Mouse (Mus musculus) macrophage (primary cell): ENCODE measurements around the gene 4930544G11Rik. TPM values are rescaled to one million over a fixed set of nuclear protein-coding genes. Genes with fewer than 3 reads are reported as not detected.

Experiments
- H3K27ac ChIP-seq: fragments of 350-480 bp; formaldehyde crosslinking; 2 replicates; pipeline ENCODE4 v1.9.0; 2021
- H3K36me3 ChIP-seq: fragments of 350-480 bp; formaldehyde crosslinking; 2 replicates; pipeline ENCODE4 v1.9.0; 2021; ENCODE audit errors: inconsistent target
- H3K4me3 ChIP-seq: fragments of 350-480 bp; formaldehyde crosslinking; 2 replicates; pipeline ENCODE4 v1.9.0; 2021; ENCODE audit errors: inconsistent target
- H3K79me2 ChIP-seq: fragments of 350-480 bp; formaldehyde crosslinking; 2 replicates; pipeline ENCODE4 v1.9.0; 2021; ENCODE audit errors: inconsistent target
- WGBS: methylation state at CpG from one replicate; pipeline ENCODE4 v1.1.7; 2026; ENCODE audit warnings: inconsistent platforms; ENCODE audit not compliant: missing documents; 5-methylcytosine and 5-hydroxymethylcytosine counted together
- polyA plus RNA-seq: library from polyadenylated mRNA; stranded (reverse); fragments of 250-400 nt; gene quantifications from 3 replicates; pipeline ENCODE4 v1.2.4, GENCODE M21; 2018; ENCODE audit warnings: inconsistent platforms
- total RNA-seq, 78 experiments: library from RNA; depleted of rRNA; stranded (reverse); fragments of 250-400 nt; gene quantifications; 1 replicate in 9 of 78; 2 replicates in 24 of 78; 3 replicates in 43 of 78; 4 replicates in 2 of 78; pipeline ENCODE4 v1.2.4; 2018; ENCODE audit warnings: inconsistent platforms in 56 of 78

4930544G11Rik gene
- total RNA-seq (2018; cell fraction: chromatin; rRNA removed): not detected
- total RNA-seq (2018; cell fraction: cytosol; rRNA removed): not detected
- total RNA-seq (2018; cell fraction: nucleus; rRNA removed): not detected
- polyA plus RNA-seq: not detected in 3 replicates

DNA sequence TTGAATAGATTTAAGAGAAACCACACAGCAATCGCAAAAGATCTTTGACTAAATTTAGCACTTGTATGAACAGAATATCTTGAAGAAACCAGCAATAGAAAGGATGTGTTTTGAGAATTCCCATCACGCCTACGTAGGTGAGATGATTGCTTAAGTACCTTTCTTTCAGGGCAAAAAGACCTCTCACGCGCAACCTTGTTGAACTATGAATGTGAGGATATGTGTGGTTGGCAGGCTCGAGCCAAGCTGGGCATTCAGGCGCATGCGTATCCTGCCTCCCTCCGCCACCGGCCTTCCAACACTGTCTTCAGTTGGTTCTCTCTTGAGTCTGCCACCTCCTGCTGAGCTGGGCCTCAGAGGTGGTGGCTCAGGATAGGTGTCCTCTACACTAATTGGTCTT is at the start of gene 4930544G11Rik:
Gene 4930544G11Rik (plus strand): TSS at position 301 of the 400 bp plus-strand sequence.
- Histone ChIP-seq H3K36me3 (no peaks in the 10 kb centered on the region), H3K4me3 (no peak within 1 kb of the TSS), H3K79me2 (no peaks in the 10 kb centered on the region), H3K27ac (no peak within 1 kb of the TSS)
- WGBS: 96% methylated on average over 10 of the region's 10 CpGs

DNA sequence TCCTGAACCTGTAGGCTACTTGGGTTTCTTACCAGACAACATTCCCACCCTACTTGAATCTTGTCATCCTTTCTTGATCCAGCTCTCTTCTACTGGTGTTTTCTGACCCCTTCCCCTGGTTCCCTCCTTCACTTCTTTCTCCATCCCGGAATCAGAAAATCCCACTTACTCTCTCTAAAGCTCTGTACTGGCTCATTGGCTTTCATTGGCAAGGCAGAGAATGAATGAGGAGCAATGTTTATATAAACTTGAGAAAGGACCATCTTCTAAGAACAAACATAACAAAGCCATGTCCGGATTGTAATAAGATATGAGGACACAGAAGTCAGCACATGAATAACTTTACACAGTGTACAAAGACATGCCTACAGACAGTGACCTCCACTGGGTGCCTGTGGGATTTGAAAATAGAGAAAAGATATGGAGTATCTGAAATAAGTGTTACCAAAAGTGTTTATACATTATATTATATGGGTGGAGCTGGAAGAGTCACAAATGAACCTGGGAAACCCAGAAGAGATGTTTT is 45.7 kb upstream of the 4930544G11Rik start:
- Histone ChIP-seq H3K36me3 (no peaks in the 10 kb centered on the region), H3K27ac (no peak overlapping the region), H3K79me2 (no peaks in the 10 kb centered on the region), H3K4me3 (no peak overlapping the region)
- 91% methylated on average over 2 of the region's 2 CpGs for WGBS

DNA sequence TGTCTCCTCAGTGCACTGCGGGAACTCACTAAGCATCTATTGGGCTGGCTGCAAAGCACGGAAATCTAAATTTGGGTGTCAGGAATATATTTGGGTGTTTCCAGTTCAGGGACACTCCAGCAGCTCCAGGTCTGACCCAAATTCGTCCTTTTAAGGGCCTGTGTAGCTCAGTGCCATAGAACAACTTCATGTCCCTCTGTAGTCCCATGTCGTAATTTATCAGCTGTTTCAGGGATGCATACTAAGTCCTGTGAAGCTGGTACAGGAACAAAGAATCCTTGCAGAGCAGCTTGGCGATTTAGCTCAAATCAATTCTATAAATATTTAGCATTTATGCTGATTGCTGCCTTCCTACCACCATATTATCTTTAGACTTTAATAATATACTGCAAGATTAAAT is 37.0 kb upstream of the 4930544G11Rik start:
- 96% methylated on average over 5 of the region's 5 CpGs for WGBS

DNA sequence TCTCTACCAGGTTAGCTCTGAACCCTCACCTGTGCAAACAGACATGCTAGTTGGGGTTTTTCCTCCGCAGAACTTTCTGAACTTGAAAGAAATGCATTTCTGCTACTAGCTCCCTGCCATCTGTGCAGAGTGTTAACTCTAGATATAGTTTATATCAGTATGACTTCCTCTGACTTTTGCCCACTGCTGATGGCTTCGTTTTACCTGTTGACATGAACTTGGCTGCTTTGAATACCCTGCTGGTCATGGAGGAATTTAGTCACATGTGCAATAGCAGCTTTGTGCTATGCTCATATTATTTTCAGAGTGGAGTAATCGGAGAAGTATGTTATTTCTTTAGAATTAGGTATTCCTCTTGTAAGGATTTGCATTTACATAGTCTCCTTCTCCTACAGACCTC is 30.7 kb upstream of the 4930544G11Rik start:
- H3K4me3 ChIP-seq: no peak overlapping the region
- no peaks in the 10 kb centered on the region for H3K36me3 ChIP-seq
- no peaks in the 10 kb centered on the region for H3K79me2 ChIP-seq
- WGBS: 75% methylated on average over 3 of the region's 3 CpGs
- no peak overlapping the region for H3K27ac ChIP-seq

More for the DNA sequence above, 37.0 kb upstream of the 4930544G11Rik start:
- Histone ChIP-seq H3K4me3 (no peak overlapping the region), H3K79me2 (no peaks in the 10 kb centered on the region), H3K36me3 (no peaks in the 10 kb centered on the region), H3K27ac (no peak overlapping the region)

DNA sequence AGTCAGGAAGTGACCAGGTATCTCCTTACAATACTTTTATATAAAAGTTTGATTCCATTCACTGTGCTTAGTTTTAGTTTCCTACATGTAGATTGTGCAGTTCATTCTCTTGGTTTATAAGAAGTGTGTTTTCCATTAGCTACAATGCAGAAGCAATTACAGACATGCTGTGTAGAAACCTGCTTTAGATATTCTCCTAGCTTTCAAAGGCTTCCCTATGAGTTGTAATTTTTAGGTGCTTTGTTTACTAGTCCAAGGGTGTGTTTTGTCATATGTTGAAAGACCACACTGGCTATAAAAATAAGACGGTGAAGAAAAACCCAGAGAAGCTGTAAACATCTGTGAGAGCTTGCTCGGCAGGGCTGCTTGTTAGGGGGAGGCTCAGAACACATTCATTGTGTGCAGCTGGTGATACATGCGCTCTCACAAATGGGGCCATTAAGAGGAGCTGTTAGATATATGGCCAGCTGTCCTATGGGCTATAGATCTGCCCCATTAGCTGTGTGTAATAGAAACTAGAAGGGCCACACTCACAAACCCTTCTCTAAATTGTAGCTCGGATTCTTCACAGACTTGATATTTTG is 28.8 kb upstream of the 4930544G11Rik start:
- Histone ChIP-seq H3K36me3 (no peaks in the 10 kb centered on the region), H3K4me3 (no peak overlapping the region), H3K27ac (no peak overlapping the region), H3K79me2 (no peaks in the 10 kb centered on the region)
- WGBS: 96% methylated on average over 4 of the region's 4 CpGs

DNA sequence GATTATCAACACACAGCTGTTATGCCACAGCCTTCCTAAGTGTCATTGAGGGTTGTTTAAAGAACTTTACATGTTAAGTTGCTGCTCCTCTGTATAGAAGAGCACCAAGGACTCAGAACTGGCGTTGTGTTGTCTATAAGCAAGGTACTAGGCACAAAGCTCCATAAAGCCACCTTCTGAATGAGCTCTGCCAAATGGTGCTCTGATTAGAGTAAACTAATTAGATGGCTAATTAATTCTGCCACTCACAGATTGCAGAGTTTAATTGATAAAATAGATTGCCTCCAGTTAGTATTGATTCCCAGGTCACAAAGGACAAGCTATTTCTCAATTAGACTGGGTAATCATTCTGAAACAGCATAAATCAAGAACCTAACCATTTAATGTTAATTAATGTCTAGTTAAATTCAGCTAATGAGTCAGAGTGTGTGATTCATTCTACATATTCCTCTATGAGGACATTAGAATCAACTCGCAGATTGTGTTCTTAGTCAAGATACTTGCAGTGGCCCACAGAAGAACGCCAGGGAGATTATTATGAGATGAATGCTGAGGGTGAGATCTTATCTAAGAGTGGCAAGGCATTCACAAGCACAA is 26.6 kb upstream of the 4930544G11Rik start:
- no peak overlapping the region for H3K27ac ChIP-seq

DNA sequence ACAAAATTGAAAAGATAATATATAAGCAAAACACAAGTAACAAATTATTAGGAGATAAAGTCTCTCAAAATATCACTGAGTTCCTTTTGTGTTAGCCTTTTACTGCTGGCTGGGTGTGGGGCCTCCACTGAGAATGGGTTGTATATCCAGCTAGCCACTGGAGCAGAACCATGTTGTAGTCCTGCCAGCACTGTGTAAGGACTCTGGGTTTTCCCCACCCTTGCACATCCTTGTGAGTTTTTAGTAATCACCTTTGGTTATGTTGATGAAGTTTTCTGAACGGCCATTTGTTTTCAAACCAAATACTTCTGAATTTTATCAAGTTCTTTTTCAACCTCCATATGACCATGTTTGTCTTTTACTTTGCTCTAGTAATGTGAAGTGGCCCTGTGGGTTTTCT is 21.9 kb upstream of the 4930544G11Rik start:
- Histone ChIP-seq H3K79me2 (no peaks in the 10 kb centered on the region), H3K4me3 (no peak overlapping the region), H3K36me3 (no peaks in the 10 kb centered on the region), H3K27ac (no peak overlapping the region)
- 89% methylated on average over 1 of the region's 1 CpGs for WGBS

More for the DNA sequence above, 26.6 kb upstream of the 4930544G11Rik start:
- 91% methylated on average over 3 of the region's 3 CpGs for WGBS
- Histone ChIP-seq H3K79me2 (no peaks in the 10 kb centered on the region), H3K36me3 (no peaks in the 10 kb centered on the region), H3K4me3 (no peak overlapping the region)

DNA sequence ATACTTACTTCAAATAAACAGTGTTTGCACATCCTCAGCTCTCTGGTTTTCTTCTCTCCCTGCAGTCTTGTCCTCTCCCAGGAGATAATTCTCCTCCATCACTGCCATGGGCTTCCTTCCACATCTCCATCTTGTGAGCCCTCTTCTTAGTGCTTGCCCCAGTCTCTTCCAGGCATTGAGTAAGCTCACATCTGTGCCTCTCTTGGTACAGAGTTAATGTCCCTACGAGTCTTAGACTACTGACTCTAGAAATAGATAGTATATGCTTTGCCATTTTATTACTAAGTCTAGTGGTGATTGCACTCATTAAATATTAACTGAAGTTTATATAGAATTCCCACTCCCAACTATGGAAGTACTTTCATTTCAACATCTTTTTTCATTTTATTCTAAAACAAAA is 19.6 kb upstream of the 4930544G11Rik start:
- Histone ChIP-seq H3K79me2 (no peaks in the 10 kb centered on the region), H3K4me3 (no peak overlapping the region), H3K27ac (no peak overlapping the region), H3K36me3 (no peaks in the 10 kb centered on the region)
- 100% methylated on average over 1 of the region's 1 CpGs for WGBS

DNA sequence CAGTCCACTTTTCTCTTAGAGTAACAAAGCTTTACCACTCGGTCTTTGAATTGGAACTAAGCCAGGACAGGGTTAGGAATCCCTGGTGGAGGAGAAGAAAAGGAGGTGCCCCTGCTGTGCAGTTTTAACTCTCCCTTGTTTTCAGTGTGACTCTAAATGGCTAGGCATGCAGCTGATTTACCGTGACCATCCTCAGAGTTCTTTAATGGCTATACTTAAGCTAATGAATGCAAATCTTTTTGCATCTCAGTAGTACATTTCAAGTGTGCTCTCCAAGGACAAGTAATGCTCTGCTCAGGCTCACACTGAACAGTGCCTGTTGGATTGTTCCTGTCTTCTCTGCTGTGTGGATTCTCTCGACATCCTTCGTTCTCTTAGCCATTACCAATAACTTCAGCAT is 19.2 kb upstream of the 4930544G11Rik start:
- no peaks in the 10 kb centered on the region for H3K36me3 ChIP-seq
- H3K4me3 ChIP-seq: no peak overlapping the region
- H3K27ac ChIP-seq: no peak overlapping the region
- no peaks in the 10 kb centered on the region for H3K79me2 ChIP-seq
- WGBS: 90% methylated on average over 4 of the region's 4 CpGs

DNA sequence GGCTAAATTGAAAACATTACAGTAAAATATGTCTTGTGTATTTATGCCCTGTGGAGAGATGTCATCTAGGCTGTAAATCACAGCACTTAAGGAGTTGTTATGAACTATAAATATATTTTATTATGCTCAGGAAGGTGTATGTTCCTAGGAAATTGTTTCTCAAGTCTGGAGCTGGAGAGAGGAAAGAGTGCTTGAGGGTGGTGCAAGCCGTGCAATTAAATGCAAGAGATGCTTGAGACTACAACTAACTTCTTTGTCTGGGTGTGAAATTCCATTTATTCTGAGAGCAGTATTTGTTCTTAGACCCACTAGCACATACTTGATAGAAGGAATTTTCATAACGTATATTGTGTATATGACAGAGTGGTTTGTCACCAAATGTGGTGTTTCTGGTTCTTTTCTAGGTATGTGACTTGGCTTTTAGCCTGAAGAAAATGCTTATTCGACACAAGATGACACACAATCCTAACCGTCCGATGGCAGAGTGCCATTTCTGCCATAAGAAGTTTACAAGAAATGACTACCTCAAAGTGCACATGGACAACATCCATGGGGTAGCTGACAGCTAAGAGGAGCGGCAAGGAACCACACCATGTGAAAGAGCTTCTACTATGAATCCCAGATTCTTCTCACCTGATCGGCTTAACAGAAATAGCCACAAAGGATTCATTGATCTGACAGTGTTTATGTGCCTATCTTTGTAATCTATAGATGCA is 16.7 kb upstream of the 4930544G11Rik start:
- Histone ChIP-seq H3K4me3 (no peak overlapping the region), H3K79me2 (no peaks in the 10 kb centered on the region), H3K36me3 (no peaks in the 10 kb centered on the region), H3K27ac (no peak overlapping the region)
- WGBS: 99% methylated on average over 7 of the region's 7 CpGs

DNA sequence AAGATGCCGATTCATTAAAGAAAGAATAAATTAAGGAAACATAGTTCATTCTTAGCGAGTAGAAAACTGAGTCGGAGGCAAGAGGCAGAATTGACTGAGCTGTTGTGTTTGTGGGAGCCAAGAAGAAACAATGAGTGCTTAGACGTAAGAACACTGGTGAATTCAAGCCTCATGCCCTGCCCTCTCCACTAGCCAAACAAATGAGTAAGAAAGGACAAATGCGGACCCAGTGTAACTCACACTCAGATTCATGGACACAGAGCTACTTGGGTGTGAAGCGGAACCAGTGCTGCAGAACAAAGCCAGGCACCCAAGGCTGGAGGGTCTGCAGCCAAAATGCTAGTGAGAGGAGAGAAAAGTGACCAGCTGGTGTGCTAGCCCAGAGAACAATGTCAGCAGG is 1.9 kb upstream of the 4930544G11Rik start:
- Histone ChIP-seq H3K36me3 (no peaks in the 10 kb centered on the region), H3K79me2 (no peaks in the 10 kb centered on the region), H3K27ac (no peak overlapping the region), H3K4me3 (no peak overlapping the region)
- WGBS: 93% methylated on average over 6 of the region's 6 CpGs

DNA sequence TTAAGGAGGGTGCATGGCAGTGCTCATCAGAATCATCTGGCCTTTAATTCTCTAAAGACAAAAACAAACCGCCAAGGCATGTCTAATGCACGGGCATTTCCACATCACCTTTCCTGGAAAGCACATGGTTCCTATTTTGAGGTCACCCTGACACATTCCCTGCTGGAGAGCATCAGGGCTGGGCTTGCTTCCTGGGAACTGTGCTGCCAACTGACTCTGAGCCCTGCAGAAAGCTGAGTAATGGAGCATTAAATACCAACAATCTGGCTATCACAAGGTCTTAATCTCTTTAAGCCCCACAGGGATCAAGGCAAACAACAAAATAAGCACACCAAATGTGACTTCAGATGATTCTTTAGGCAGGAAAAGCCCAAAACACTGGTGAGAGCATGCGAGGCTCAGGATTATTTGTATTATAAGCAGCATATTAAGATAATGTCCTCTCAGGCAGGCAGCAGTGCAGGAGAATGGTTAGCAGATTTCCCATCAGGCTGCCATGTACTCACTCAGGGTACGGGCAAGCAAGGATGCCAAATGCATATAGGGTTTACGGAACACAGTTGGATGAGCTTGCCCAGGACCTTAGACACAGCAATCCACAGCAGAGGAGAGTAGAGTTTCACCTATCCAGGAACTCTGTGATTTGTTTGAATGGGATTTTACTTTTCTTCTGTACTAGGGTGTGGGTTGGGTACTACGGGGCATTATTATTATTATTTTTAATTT is 17.1 kb downstream of the 4930544G11Rik start:
- 84% methylated on average over 6 of the region's 6 CpGs for WGBS
- H3K36me3 ChIP-seq: no peaks in the 10 kb centered on the region

DNA sequence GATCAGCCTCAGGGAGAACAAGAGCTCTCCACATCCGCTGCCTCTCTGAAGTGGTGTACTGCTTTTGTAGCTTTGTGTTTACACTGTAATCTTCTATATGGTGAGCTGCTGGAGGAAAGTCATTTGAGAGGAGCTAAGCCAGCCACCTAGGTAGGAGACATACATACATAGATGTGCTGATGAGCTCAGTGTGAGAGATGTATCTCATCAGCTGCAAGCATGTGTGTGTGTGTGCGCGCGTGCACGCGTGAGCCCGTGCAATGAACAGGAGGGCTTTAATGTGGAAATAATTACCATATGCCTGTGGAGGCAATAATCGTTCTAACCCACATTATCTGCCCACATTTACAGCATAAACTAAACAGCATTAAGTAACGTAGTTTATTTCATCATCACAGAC is 18.0 kb downstream of the 4930544G11Rik start:
- no peak overlapping the region for H3K4me3 ChIP-seq
- WGBS: 95% methylated on average over 9 of the region's 9 CpGs
- no peak overlapping the region for H3K27ac ChIP-seq
- no peaks in the 10 kb centered on the region for H3K36me3 ChIP-seq
- no peaks in the 10 kb centered on the region for H3K79me2 ChIP-seq

More for the DNA sequence above, 17.1 kb downstream of the 4930544G11Rik start:
- H3K4me3 ChIP-seq: no peak overlapping the region
- no peaks in the 10 kb centered on the region for H3K79me2 ChIP-seq
- no peak overlapping the region for H3K27ac ChIP-seq

DNA sequence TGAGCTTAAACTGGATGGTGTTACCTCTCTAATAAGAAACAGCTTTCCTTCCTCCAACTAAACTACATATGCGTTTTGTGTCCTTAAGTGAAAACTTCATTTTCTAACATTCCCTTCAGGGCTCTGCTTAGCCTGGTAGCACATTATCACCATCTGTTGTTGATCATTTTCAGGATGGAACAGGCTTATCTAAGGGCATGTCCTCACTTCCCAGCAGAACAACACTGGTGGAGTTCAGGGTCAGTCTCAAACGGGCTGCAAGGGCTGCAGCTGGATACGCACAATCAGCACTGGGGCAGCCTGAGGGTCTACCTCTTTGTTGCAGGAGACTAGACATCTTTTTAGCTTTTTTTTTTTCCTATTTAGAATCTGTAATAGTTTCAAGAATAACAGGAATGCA is 39.7 kb downstream of the 4930544G11Rik start:
- H3K27ac ChIP-seq: no peak overlapping the region
- no peaks in the 10 kb centered on the region for H3K79me2 ChIP-seq
- WGBS: 96% methylated on average over 3 of the region's 3 CpGs
- H3K36me3 ChIP-seq: no peaks in the 10 kb centered on the region
- H3K4me3 ChIP-seq: no peak overlapping the region
